Mouse (Mus musculus) forebrain, embryonic 14.5 days (tissue): Measurements from ENCODE around the gene Slc43a2. TPM values are rescaled to one million over a fixed set of nuclear protein-coding genes. Genes with fewer than 3 reads are reported as not detected.

Experiments
- ATAC-seq: fragments of 200-750 bp; cut with Nextera tagmentation; 2 replicates; pipeline ENCODE4 v1.8.0; 2017; ENCODE audit warnings: mild to moderate bottlenecking, moderate library complexity
- DNase-seq: peaks from one replicate; pipeline ENCODE4 v3.0.0-alpha.2; 2015; ENCODE audit warnings: low spot score
- H3K27ac ChIP-seq: fragments of 300-500 bp; sonication (generic); 2 replicates; pipeline ENCODE4 v1.5.1; 2014; ENCODE audit warnings: low read depth, mild to moderate bottlenecking, control low read depth, low read length, moderate library complexity
- H3K27me3 ChIP-seq: fragments of 300-500 bp; sonication (generic); replicated peaks from 2 replicates; pipeline ENCODE4 v1.6.1; 2014; ENCODE audit warnings: low read length, control low read depth, mixed read lengths; ENCODE audit not compliant: control insufficient read depth, insufficient read depth
- H3K36me3 ChIP-seq: fragments of 300-500 bp; sonication (generic); 2 replicates; pipeline ENCODE4 v1.6.1; 2014; ENCODE audit warnings: low read length, control low read depth; ENCODE audit not compliant: control insufficient read depth, insufficient read depth
- H3K4me1 ChIP-seq: fragments of 300-500 bp; sonication (generic); 2 replicates; pipeline ENCODE4 v1.6.1; 2014; ENCODE audit warnings: antibody characterized with exemption, low read length, control low read depth; ENCODE audit not compliant: control insufficient read depth, insufficient read depth
- H3K4me2 ChIP-seq: fragments of 300-500 bp; sonication (generic); 2 replicates; pipeline ENCODE4 v1.6.1; 2014; ENCODE audit warnings: mild to moderate bottlenecking, control low read depth, low read length
- H3K4me3 ChIP-seq: fragments of 300-500 bp; sonication (generic); 2 replicates; pipeline ENCODE4 v1.5.1; 2014; ENCODE audit warnings: low read depth, low read length, control low read depth
- H3K9ac ChIP-seq: fragments of 300-500 bp; sonication (generic); 2 replicates; pipeline ENCODE4 v1.6.1; 2014; ENCODE audit warnings: mild to moderate bottlenecking, low read length, control low read depth, moderate library complexity
- H3K9me3 ChIP-seq: fragments of 300-500 bp; sonication (generic); replicated peaks from 2 replicates; pipeline ENCODE4 v1.6.1; 2016; ENCODE audit warnings: low read length, control low read depth, mixed read lengths; ENCODE audit not compliant: control insufficient read depth
- WGBS: fragments of 180-500 bp; shearing (Covaris S2); extraction: QIAGEN DNeasy Blood & Tissue Kit; methylation state at CpG from one replicate; pipeline ENCODE4 v1.1.7; 2014; 5-methylcytosine and 5-hydroxymethylcytosine counted together
- polyA plus RNA-seq: library from polyadenylated mRNA; unstranded; fragments of >200 nt; fragmentation: Nextera tagmentation; extraction: Ambion mirVana; gene quantifications from 2 replicates; pipeline ENCODE4 v1.2.1, GENCODE M21; 2014

Gene Slc43a2
- polyA plus RNA-seq, 1 experiment from 2014 or later = 6.5 TPM

GRCm38 (mm10) chr11:75522793-75523192, 8.7 kb upstream of the Slc43a2 start:
- WGBS = 92% methylated on average over 2 of the region's 2 CpGs
- Histone ChIP-seq H3K9ac (no peak overlapping the region), H3K9me3 (no peaks in the 10 kb centered on the region), H3K4me2 (no peak overlapping the region), H3K27ac (no peak overlapping the region), H3K4me3 (no peak overlapping the region), H3K36me3 (no peaks in the 10 kb centered on the region), H3K27me3 (no peaks in the 10 kb centered on the region), H3K4me1 (no peaks in the 10 kb centered on the region)
- ATAC-seq (no peak), DNase-seq (no peak)

DNA sequence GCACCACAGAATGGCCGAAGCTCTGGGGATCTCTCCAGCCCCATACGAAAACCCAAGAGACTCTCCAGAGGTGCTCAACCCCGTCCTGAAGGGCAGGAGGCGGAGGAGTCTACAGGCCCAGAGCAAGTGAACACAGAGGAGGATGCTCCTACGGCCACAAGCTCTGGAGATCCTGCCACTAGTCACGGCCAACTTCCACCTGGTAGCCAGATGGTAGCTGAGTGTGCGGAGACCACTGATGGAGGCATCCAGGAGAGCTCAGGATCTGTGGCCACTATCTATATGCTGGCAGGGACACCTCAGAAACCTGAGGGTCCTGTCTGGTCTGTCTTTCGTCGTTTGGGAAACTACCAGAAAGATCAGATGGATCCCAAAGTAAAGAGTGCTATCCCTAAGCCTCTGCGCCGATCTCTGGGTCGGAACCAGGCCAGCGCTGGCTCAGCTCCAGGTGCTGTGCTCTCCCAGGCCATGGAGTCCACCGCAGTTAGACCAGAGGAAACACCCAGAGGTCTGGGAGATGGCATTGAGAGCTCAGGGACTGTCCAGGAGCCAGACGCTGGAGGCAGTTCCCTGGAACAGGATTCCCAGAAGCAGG, 5.9 kb upstream of the Slc43a2 start:
- WGBS = 85% methylated on average over 15 of the region's 15 CpGs
- no peak overlapping the region for H3K4me3 ChIP-seq
- H3K36me3 ChIP-seq = no peaks in the 10 kb centered on the region

DNA sequence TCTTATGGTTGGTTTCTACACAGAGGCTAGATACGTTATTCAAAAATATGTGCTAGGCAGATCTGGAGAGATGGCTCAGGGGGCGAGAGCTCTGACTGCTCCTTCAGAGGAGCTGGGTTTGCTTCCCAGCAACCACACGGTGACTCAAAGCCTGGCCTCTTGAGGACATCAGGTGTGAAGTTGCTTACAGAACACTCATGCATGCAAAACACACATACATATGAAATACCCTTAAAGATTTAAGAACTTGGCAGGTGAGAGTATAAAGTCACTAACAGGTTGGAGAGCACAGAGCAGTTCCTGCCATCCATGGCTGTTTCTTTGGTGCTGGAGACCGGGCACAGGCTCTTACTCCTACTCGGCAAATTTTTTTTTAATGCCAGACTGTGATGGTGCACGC, 4.6 kb upstream of the Slc43a2 start:
- Histone ChIP-seq H3K27me3 (no peaks in the 10 kb centered on the region), H3K4me1 (no peaks in the 10 kb centered on the region), H3K27ac (no peak overlapping the region), H3K4me2 (no peak overlapping the region), H3K9ac (no peak overlapping the region), H3K4me3 (no peak overlapping the region), H3K36me3 (no peaks in the 10 kb centered on the region), H3K9me3 (no peaks in the 10 kb centered on the region)
- DNase-seq (no peak), ATAC-seq (no peak)
- 88% methylated on average over 6 of the region's 6 CpGs for WGBS

More for the DNA sequence above, 5.9 kb upstream of the Slc43a2 start:
- H3K27ac ChIP-seq = no peak overlapping the region
- H3K27me3 ChIP-seq = no peaks in the 10 kb centered on the region
- ATAC-seq (no peak), DNase-seq (no peak)
- no peaks in the 10 kb centered on the region for H3K9me3 ChIP-seq
- H3K4me2 ChIP-seq = no peak overlapping the region
- no peaks in the 10 kb centered on the region for H3K4me1 ChIP-seq
- H3K9ac ChIP-seq = no peak overlapping the region

DNA sequence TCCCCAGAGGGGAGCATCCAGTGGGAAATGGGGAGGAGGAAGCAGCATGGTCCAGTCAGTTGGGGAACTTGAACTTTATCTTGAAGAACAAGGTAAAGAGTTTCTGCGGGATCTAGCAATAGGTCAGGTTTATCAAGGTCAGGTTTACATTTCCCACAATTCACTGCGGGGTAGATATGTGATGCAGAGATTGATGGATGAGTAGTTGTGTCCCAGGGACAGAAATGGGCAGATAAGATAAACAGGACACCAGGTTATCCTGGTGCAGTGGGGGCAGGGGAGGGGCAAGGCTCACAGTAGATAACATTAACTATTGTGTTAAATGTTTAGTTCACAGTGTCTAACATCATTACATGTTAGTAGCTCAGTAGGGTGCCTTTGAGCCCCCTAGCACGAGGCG, 1.7 kb upstream of the Slc43a2 start:
- H3K36me3 ChIP-seq = no peaks in the 10 kb centered on the region
- no peaks in the 10 kb centered on the region for H3K9me3 ChIP-seq
- 47% methylated on average over 4 of the region's 4 CpGs for WGBS
- H3K4me2 ChIP-seq = no peak overlapping the region
- no peak for ATAC-seq
- no peak for DNase-seq
- H3K4me3 ChIP-seq = no peak overlapping the region
- no peak overlapping the region for H3K27ac ChIP-seq
- peaks cover 10% of the 10 kb centered on the region; the same call in 1 of the 2 replicates for H3K4me1 ChIP-seq
- no peaks in the 10 kb centered on the region for H3K27me3 ChIP-seq
- no peak overlapping the region for H3K9ac ChIP-seq

DNA sequence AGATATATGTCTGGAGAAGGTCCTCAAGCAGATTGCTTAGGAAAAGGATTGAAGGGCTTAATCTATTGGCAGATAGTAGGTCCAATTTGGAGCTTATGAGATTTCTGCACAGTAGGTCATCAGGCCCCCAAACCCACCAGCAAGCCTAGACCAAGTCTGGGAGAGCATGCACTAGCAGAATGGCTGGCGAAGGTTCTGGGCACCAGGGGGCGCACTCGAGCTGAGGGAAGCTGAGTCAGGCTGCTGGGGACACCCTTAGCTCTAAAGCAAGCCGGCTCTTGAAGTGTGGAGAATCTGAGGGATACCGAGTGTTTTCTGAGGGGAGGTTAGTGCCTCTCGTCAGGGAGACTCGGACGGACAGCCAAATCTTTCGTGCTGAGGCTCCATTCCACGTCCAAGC, 1.2 kb upstream of the Slc43a2 start:
- Histone ChIP-seq H3K4me2 (peak overlapping the region; percentile 98), H3K27ac (peak overlapping the region; percentile 93; the same call in 1 of the 2 replicates), H3K4me3 (peak overlapping the region; percentile 76), H3K9ac (peak overlapping the region; percentile 95), H3K4me1 (peaks cover 10% of the 10 kb centered on the region; the same call in 1 of the 2 replicates), H3K27me3 (no peaks in the 10 kb centered on the region), H3K36me3 (no peaks in the 10 kb centered on the region), H3K9me3 (no peaks in the 10 kb centered on the region)
- DNase-seq (peak; percentile 95), ATAC-seq (peak; percentile 56)
- under 1% methylated on average over 10 of the region's 10 CpGs for WGBS

GRCm38 (mm10) chr11:75530845-75531373, 585 bp upstream of the Slc43a2 start:
- WGBS = under 1% methylated on average over 28 of the region's 31 CpGs
- H3K9ac ChIP-seq = peak overlapping the region; percentile 95
- peak overlapping the region; percentile 93 for H3K27ac ChIP-seq
- no peaks in the 10 kb centered on the region for H3K9me3 ChIP-seq
- DNase-seq (peak; percentile 37), ATAC-seq (peak; percentile 35)
- H3K4me1 ChIP-seq = peaks cover 10% of the 10 kb centered on the region; the same call in 1 of the 2 replicates
- H3K4me3 ChIP-seq = peak overlapping the region; percentile 76
- H3K36me3 ChIP-seq = no peaks in the 10 kb centered on the region
- peak overlapping the region; percentile 98 for H3K4me2 ChIP-seq
- H3K27me3 ChIP-seq = no peaks in the 10 kb centered on the region

GRCm38 (mm10) chr11:75532340-75533277, 1.1 kb downstream of the Slc43a2 start:
- peak overlapping the region; percentile 95 for H3K9ac ChIP-seq
- no peaks in the 10 kb centered on the region for H3K9me3 ChIP-seq
- peak; percentile 45 for DNase-seq
- no peaks in the 10 kb centered on the region for H3K36me3 ChIP-seq
- peak; percentile 19; the same call in 1 of the 2 replicates for ATAC-seq
- peak overlapping the region; percentile 76 for H3K4me3 ChIP-seq
- 16% methylated on average over 38 of the region's 38 CpGs for WGBS
- H3K27me3 ChIP-seq = no peaks in the 10 kb centered on the region
- H3K4me1 ChIP-seq = peaks cover 10% of the 10 kb centered on the region; the same call in 1 of the 2 replicates
- peak overlapping the region; percentile 93 for H3K27ac ChIP-seq
- H3K4me2 ChIP-seq = peak overlapping the region; percentile 98

GRCm38 (mm10) chr11:75533314-75534015, 2.0 kb downstream of the Slc43a2 start:
- Histone ChIP-seq H3K9me3 (no peaks in the 10 kb centered on the region), H3K4me1 (peaks cover 10% of the 10 kb centered on the region; the same call in 1 of the 2 replicates), H3K9ac (peak overlapping the region; percentile 95), H3K36me3 (no peaks in the 10 kb centered on the region), H3K4me2 (peak overlapping the region; percentile 98), H3K27ac (no peak overlapping the region), H3K27me3 (no peaks in the 10 kb centered on the region), H3K4me3 (peak overlapping the region; percentile 76)
- DNase-seq (no peak), ATAC-seq (no peak)
- 84% methylated on average over 6 of the region's 6 CpGs for WGBS
